Comparison of ENCODE assay signal across 7 mouse cellular contexts in genomic region chr5:123068115-123068514, GRCm38 (mm10). TPM values are rescaled to one million over a fixed set of nuclear protein-coding genes. Genes with fewer than 3 reads are reported as not detected.
A peak's percentile ranks its signal among the peaks of the same experiment; 100 is the strongest.
DNase-seq lines count a peak whose midpoint lies in the region; ATAC-seq and TF ChIP-seq lines count a peak whose summit lies in the region.

Gene Tmem120b (plus strand): TSS chr5:123068415.

- no peaks in the 10 kb centered on the region for H3K36me3 ChIP-seq in midbrain, embryonic 10.5 days
- no peaks in the 10 kb centered on the region for H3K36me3 ChIP-seq in midbrain, embryonic 11.5 days (ENCODE audit: control insufficient read depth, insufficient read depth, low read length)
- no peaks in the 10 kb centered on the region for H3K36me3 ChIP-seq in embryonic facial prominence, embryonic 14.5 days (ENCODE audit: control insufficient read depth, insufficient read depth, low read length)
- H3K36me3 ChIP-seq in liver, embryonic 14.5 days (replicated peaks; ENCODE audit: control insufficient read depth, insufficient read depth, low read depth): no peaks in the 10 kb centered on the region

- H3K4me1 ChIP-seq in midbrain, embryonic 10.5 days: no peaks in the 10 kb centered on the region
- no peaks in the 10 kb centered on the region for H3K4me1 ChIP-seq in midbrain, embryonic 11.5 days (ENCODE audit: control insufficient read depth, insufficient read depth, low read length)
- no peaks in the 10 kb centered on the region for H3K4me1 ChIP-seq in embryonic facial prominence, embryonic 14.5 days (ENCODE audit: control insufficient read depth, insufficient read depth, low read length)
- peaks cover 6 to 7% of the 10 kb centered on the region in 2 experiments; a peak in 3 of 4 replicates for H3K4me1 ChIP-seq in liver, embryonic 14.5 days (replicated peaks; ENCODE audit: control insufficient read depth in 2 of 2, insufficient read depth in 2 of 2, low read length in 1 of 2)

- H3K9me3 ChIP-seq in midbrain, embryonic 10.5 days (replicated peaks): no peaks in the 10 kb centered on the region
- no peaks in the 10 kb centered on the region for H3K9me3 ChIP-seq in midbrain, embryonic 11.5 days (ENCODE audit: control insufficient read depth, low read length)
- H3K9me3 ChIP-seq in embryonic facial prominence, embryonic 14.5 days (ENCODE audit: control insufficient read depth, low read length): no peaks in the 10 kb centered on the region
- no peaks in the 10 kb centered on the region for H3K9me3 ChIP-seq in liver, embryonic 14.5 days (ENCODE audit: control insufficient read depth, low read length)

- no peak for TF ChIP-seq EP300 in liver, embryonic 14.5 days (IDR thresholded peaks at IDR 0.05; ENCODE audit: low read depth)

- H3K9ac ChIP-seq in midbrain, embryonic 11.5 days (ENCODE audit: low read length): no peak within 1 kb of the TSS
- H3K9ac ChIP-seq in embryonic facial prominence, embryonic 14.5 days (ENCODE audit: low read depth, low read length): no peak within 1 kb of the TSS
- 0 out of 2 replicates have a peak within 1 kb of the TSS, but pooled peaks have one; percentile 9 for H3K9ac ChIP-seq in liver, embryonic 14.5 days (replicated peaks)

- H3K4me2 ChIP-seq in midbrain, embryonic 11.5 days: no peak within 1 kb of the TSS
- 0 out of 2 replicates have a peak within 1 kb of the TSS, but pooled peaks have one; percentile 7 for H3K4me2 ChIP-seq in embryonic facial prominence, embryonic 14.5 days (ENCODE audit: low read depth, low read length)
- H3K4me2 ChIP-seq in liver, embryonic 14.5 days (ENCODE audit: low read depth): no peak within 1 kb of the TSS

- no peaks in the 10 kb centered on the region for H3K27me3 ChIP-seq in midbrain, embryonic 10.5 days (ENCODE audit: low read depth, poor library complexity, severe bottlenecking)
- no peaks in the 10 kb centered on the region for H3K27me3 ChIP-seq in midbrain, embryonic 11.5 days (ENCODE audit: control insufficient read depth, insufficient read depth, low read length)
- H3K27me3 ChIP-seq in embryonic facial prominence, embryonic 14.5 days (replicated peaks; ENCODE audit: control insufficient read depth, insufficient read depth, low read length): no peaks in the 10 kb centered on the region
- H3K27me3 ChIP-seq in liver, embryonic 14.5 days (ENCODE audit: control insufficient read depth, insufficient read depth, low read length): no peaks in the 10 kb centered on the region

- WGBS in midbrain, embryonic 10.5 days: 88% methylated on average over 12 of the region's 12 CpGs
- WGBS in midbrain, embryonic 11.5 days: 85% methylated on average over 12 of the region's 12 CpGs
- WGBS in embryonic facial prominence, embryonic 14.5 days: 84% methylated on average over 12 of the region's 12 CpGs
- 80% methylated on average over 12 of the region's 12 CpGs for WGBS in liver, embryonic 14.5 days (ENCODE audit: insufficient replicate concordance)

- DNase-seq in midbrain, embryonic 10.5 days (ENCODE audit: low spot score): no peak
- DNase-seq in midbrain, embryonic 11.5 days (ENCODE audit: low spot score, missing footprints): no peak
- no peak for DNase-seq in embryonic facial prominence, embryonic 14.5 days (ENCODE audit: low spot score)
- no peak for DNase-seq in heart, postnatal 14 days
- no peak for DNase-seq in liver, embryonic 14.5 days (ENCODE audit: low read depth in 3 of 3, low spot score in 3 of 3)
- DNase-seq in Muller cell, postnatal 12 days (ENCODE audit: inconsistent ontology term): no peak

- no peak for TF ChIP-seq CTCF in liver, embryonic 14.5 days (IDR thresholded peaks at IDR 0.05; ENCODE audit: low read depth)

- intact Hi-C loops in heart, postnatal 14 days (cut with DNase I): loop anchor here (5.0 kb wide), 1 partner anchor 89 kb away; no protein-coding TSS in a partner anchor

- no peak within 1 kb of the TSS for H3K4me3 ChIP-seq in midbrain, embryonic 10.5 days
- no peak within 1 kb of the TSS for H3K4me3 ChIP-seq in midbrain, embryonic 11.5 days (ENCODE audit: low read depth, low read length)
- H3K4me3 ChIP-seq in embryonic facial prominence, embryonic 14.5 days (ENCODE audit: low read depth, low read length): no peak within 1 kb of the TSS
- no peak within 1 kb of the TSS for H3K4me3 ChIP-seq in liver, embryonic 14.5 days (ENCODE audit: insufficient read depth in 1 of 2, low read depth in 2 of 2, low read length in 2 of 2)

- H3K27ac ChIP-seq in midbrain, embryonic 10.5 days (replicated peaks): no peak within 1 kb of the TSS
- no peak within 1 kb of the TSS for H3K27ac ChIP-seq in midbrain, embryonic 11.5 days (ENCODE audit: low read depth, low read length)
- H3K27ac ChIP-seq in embryonic facial prominence, embryonic 14.5 days (replicated peaks; ENCODE audit: low read depth, low read length): no peak within 1 kb of the TSS
- no peak within 1 kb of the TSS for H3K27ac ChIP-seq in liver, embryonic 14.5 days

- no peak for ATAC-seq in midbrain, embryonic 11.5 days (ENCODE audit: low FRiP score)
- ATAC-seq in embryonic facial prominence, embryonic 14.5 days (ENCODE audit: low read depth): no peak
- ATAC-seq in liver, embryonic 14.5 days (ENCODE audit: insufficient read depth): no peak
- ATAC-seq in activated CD4-positive, CD25-positive, alpha-beta regulatory T cell, adult 4 months: no peak

RNA-seq across cellular contexts. Expression of gene Tmem120b, which starts in this region (rescaled TPM):
- 10.3 and 10.4 TPM in 2 replicates for polyA plus RNA-seq in midbrain, embryonic 10.5 days (2016; fragmentation: Nextera tagmentation; extraction: Ambion mirVana)
- 7.6 and 7.9 TPM in 2 replicates for polyA plus RNA-seq in midbrain, embryonic 11.5 days (2014; fragmentation: Nextera tagmentation; extraction: Ambion mirVana)
- polyA plus RNA-seq in embryonic facial prominence, embryonic 14.5 days (2014; fragmentation: Nextera tagmentation; extraction: Ambion mirVana): 16.8 and 17.6 TPM in 2 replicates
- total RNA-seq in heart, postnatal 14 days (2021): 10 to 100 TPM; 10.6 to 12.1 TPM
- polyA plus RNA-seq in liver, embryonic 14.5 days (2012; rRNA removed): 17.7 and 19.0 TPM in 2 replicates
- polyA plus RNA-seq in liver, embryonic 14.5 days (2014; fragmentation: Nextera tagmentation; extraction: Ambion mirVana): 18.0 and 18.1 TPM in 2 replicates
- polyA plus RNA-seq in activated CD4-positive, CD25-positive, alpha-beta regulatory T cell, adult 4 months (2017; shearing (Covaris generic)): 1 to 10 TPM; 2.2 to 2.3 TPM
